Mouse (Mus musculus) monocyte, adult 5-6 weeks (primary cell): ENCODE data around the gene Daglb. TPM values are rescaled to one million over a fixed set of nuclear protein-coding genes. Genes with fewer than 3 reads are reported as not detected.

Experiments
- ATAC-seq: fragments of 153-309, 156-312 bp; replicated peaks from 2 replicates; pipeline ENCODE4 v1.8.0; 2017; ENCODE audit warnings: mild to moderate bottlenecking; ENCODE audit not compliant: low TSS enrichment, insufficient number of reproducible peaks, severe bottlenecking, poor library complexity, low FRiP score
- total RNA-seq: library from RNA; stranded (forward); fragments of 200-1000, 200-491, 200-594 nt; gene quantifications from 3 replicates; pipeline ENCODE4 v1.2.3, GENCODE M21; 2017

Daglb gene
- total RNA-seq = 25.0 to 39.5 TPM (median 28.8 TPM) in 3 replicates

DNA sequence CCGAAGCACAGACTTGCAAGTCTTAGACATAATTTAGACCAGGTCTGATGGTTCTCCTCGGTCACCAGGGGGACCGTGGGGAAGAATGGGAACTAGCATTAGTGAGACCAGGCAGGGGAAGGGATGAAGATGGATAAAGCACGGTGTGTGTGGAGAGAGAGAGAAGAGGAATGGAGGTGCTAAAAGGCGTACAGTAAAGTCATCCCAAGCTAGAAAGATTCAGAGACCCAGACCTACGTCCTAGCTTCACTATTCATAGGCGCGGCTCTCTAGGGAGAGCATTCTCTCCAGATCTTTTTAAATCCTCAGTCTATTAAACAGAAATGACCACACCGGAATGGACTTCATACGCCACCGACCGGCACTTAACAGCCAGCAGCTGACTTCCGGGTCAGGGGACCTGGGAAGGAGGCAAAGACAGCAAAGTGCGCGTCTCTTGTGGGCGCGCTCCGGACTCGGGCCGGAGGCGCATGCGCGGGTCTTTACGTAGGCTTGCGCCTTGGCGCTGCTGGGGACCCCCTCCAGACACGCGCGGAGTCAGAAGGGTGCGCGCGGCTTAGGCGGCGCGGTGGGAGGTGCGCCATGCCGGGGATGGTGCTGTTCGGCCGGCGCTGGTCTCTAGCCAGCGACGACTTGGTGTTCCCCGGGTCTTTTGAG lies at the start of gene Daglb:
Daglb (plus strand) TSS at position 485 of the 657 bp plus-strand sequence.
- peak; percentile 87 for ATAC-seq

DNA sequence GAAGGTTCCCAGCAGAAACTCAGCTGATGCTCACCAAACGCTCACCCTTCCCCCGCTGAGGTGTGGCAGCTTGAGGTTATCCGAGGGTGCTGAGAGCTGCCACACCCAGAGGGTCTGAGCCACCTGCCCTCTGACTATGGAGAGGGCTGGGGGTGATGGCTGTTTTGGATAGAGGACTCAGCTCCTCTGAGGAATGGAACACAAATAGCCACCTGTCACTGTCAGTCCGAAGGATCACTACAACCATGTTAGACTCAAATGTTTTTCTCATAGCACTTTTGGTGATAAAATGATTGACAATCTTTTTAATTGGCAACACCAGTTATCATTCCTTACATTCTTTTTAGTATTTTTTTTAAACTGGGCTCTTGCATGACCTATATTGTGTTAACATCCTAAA lies 42.9 kb upstream of the Daglb start:
- ATAC-seq = no peak

DNA sequence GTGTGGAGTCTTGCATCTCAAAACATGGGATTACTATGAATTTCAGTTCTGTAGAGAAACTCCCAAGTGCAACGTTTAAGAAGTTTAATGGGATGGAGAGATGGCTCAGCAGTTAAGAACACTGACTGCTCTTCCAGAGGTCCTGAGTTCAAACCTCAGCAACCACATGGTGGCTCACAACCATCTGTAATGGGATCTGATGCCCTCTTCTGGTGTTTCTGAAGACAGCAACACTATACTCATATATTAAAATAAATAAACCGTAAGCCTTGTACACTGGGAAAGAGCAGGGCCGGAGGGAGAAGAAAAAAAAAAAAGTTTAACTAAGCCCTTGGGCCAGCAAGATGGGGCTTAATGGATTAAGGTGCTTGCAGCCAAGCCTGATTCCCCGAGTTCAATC lies 41.4 kb upstream of the Daglb start:
- no peak for ATAC-seq

DNA sequence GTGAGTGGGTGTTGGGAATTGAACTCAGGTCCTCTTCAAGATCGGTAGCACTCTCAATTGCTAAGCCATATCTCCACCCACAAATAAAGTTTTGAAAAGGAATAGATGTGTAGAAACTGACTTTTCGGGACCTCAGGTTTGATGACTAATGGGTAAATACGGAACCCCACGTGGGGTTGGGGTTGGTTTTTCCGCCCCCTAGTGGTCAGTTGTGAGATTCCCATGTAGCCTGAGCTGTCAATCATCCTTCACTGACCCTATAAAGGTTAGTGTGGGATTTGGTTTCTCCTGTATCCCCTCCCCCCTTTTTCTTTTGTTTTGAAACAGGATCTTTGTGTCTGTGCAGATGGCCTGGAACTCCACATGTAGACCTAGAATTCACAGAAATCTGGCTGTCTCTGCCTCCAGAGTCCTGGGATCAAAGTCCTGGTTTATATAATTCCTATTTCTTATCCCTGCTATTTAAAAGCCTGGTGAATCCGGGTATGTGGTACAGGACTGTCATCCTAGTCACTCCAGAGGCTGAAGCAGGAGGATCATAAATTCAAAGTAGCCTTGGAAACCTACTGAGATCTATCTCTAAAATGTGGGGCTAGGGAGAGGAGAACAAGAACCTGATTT lies 40.4 kb upstream of the Daglb start:
- peak; percentile 92 for ATAC-seq

DNA sequence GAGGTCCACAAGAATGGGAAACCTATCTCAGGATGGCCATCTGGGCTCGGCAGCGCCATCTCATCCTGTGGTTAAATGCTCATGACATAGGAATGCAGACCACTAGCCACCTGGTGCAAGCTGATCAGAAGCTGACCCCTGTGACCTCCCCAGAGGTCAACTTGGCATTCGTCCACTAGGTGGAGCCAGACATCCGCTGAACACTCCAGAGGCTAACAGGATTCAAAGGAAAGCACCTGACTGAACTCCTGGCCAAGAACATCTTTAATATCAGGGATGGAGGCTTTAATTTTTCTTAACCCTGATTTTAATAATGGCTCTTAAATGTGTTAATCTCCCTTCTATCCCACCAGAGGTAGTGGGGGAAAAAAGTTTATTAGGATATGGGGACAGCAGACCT lies 30.0 kb upstream of the Daglb start:
- ATAC-seq = peak; percentile 90

DNA sequence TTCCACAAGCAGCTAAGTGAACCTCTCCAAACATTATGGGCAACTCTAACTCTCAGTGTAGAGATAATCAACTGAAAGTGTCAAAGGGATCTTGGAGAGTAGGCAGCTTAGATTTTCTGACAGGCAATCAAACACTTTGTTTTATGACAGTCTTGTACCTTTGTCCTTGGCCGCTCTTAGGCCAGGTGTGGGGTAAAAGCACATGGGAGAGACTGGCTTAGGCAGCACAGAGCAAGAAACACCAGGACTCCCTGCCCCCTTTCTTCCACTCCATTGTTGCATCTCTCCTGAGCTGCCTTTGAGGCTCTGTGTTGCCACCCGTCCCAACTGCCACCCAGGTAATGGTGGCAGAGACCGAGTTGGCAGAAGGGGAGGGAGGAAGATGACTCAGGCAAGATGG lies 23.1 kb upstream of the Daglb start:
- no peak for ATAC-seq

DNA sequence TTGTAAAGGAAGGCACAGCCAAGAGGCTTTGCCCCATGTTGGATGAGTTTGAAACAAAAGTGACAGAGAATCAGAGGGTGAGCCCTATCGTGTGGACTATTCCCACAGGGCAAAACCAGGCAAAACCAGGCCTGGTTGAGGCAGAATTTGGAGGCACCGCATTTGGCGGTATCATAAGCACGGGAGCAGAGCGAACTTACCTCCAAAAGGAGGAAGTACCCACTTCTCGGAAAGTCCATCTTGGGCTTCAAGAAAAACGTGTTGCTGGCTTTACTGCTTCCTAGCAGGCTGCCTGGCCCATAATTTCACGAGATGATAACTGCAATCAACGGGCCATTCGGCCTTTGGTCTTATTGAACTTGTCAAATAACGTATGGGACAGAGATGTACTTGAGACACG lies 22.6 kb upstream of the Daglb start:
- no peak for ATAC-seq

DNA sequence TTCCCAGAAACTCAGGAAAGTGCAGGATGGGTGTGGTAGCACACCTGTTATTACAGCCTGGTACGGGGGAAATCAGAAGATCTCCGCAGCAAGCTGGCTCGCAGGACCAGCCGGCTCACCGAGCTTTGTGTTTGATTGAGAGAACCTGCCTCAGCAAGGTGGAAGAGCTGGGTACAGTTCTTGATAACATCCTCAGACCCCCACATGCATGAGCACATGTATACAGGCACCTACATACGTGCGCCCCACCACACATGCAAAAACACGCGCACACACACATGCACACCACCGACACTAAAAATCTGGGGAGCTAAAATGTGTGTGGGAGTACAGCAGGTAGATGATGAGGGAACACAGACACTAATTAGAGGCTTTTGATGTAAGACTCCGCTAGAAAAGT lies 713 bp upstream of the Daglb start:
- no peak for ATAC-seq

DNA sequence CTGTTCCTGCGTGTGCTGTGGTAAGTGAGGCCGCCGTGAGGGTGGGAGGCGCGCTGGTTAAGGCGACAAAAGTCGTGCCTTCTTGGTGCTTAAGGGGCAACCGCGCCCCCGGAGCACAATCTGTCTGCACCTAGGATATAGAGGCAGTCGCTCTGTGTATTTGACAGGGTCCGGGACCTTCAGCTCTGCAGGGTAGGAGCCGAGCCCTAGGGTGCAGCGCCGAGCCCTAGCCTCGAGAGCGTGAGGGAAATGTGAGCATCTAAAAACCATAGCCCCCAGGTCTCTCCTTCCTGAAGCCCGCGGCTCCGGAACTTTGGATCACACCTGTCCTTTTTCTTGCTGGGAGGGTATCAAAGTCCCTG lies 354 bp downstream of the Daglb start:
- 0 out of 2 replicates have a peak, but pooled peaks have one; percentile 14 for ATAC-seq

DNA sequence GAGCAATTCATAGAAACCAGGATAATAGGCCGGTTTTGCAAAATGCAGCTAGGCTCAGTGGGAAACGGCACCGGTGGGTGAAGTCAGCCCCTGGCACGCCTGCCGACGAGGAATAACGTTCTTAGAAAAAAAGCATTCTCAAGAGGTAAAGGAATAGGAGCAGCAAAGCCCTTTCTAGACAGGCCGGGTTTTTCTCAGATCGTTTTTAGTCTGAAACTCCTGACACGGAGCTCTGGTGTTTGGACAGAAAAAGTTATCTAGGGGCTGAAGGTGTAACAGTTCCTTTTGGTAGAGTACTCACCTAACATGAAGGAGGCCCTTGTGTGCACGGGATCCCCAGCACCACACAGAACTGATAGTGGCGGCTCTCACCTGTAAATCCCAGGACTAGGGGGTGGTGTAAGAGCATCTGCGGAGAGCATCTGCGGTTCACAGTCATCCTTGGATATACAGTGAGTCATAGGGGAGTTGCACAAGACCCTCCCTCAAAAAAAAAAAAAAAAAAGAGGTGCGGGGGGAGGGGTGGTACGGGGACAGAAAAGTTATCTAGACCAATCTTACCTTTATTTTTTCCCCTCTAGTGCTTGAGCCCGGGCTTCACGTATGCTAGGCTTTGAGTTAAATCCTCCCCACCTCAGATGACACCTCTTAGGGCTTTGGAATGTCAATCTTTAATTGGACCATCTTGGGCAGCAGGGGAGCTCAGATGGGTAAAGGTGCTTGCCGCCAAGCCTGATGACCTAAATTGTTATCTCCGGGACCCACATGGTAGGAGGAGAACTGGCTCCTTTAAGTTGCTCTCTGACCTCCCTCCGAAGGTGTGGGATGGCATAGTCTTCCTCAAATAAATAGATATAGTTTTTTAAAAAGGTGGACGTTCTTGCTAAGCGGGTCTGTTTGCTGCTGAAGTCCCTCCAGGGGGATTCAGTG lies 1.0 kb downstream of the Daglb start:
- ATAC-seq = no peak

DNA sequence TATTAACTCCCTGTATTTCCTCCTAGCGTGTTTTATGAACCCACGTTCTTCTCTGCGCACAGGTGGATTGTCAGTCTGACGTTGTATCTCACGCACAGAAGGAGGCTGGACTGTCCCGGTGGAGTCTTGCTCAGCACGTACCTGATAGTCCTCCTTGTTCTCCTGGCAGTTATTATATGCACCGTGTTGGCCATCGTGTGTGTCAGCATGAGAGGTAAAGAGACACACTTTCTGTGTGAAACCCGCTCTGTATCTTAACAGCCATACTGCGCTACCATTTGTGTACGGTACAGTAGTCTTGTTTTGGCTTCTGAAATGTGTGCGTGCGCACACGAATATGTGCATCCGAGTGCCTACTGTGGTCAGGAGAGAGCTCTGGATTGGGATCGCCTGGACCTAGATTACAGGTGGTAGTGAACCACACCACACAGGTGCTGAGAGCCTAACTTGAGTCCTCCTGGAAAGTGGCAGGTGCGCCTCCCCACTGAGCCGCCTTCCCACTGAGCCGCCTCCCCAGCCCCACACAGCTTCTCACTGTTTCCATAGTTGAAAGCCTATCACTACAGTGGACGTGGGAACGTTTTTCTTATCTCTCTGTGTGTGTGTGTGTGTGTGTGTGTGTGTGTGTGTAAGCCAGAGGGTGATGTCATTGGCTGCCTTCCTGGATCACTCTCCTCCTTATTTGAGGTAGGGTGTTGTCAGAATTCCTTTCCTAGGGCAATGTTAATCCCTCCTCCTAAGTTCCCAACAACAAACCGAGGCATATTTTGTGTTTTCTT lies 2.7 kb downstream of the Daglb start:
- ATAC-seq = no peak

DNA sequence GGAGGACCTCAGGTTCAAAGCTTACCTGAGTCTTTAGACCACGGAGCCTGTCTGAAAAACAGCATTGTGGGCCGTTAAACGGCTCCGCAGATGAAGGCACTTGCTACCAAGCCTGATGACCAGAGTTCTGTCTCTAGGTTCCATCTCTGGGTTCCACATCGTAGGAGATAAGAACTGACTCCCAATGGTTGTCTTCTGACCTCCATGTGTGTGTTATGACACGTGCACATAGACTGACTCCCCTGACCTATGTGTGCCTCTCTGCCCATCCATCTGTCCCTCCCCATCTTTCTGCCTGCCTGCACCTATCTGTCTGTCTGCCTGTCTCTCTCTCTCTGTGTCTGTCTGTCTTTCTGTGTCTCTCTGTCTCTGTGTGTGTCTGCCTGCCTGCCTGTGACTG lies 3.5 kb downstream of the Daglb start:
- no peak for ATAC-seq

DNA sequence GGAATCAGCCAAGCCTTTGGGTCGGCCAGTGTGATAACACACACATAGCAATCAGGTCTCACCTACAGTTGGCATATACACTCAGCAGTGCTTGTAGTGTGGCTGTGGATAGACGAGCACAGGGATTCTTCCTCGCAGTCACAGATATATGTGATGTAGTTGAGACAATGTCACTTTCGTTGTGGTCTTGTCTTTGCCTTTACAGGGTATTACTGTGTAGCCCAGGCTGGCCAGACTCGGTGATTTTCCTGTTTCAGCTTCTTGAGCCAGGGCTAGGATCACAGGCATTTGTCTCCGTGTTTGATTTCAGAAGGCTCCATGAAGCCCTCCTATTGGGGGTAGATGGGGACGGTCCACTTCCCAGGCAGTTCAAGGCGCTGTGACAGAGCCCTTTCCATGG lies 5.2 kb downstream of the Daglb start:
- ATAC-seq = no peak

DNA sequence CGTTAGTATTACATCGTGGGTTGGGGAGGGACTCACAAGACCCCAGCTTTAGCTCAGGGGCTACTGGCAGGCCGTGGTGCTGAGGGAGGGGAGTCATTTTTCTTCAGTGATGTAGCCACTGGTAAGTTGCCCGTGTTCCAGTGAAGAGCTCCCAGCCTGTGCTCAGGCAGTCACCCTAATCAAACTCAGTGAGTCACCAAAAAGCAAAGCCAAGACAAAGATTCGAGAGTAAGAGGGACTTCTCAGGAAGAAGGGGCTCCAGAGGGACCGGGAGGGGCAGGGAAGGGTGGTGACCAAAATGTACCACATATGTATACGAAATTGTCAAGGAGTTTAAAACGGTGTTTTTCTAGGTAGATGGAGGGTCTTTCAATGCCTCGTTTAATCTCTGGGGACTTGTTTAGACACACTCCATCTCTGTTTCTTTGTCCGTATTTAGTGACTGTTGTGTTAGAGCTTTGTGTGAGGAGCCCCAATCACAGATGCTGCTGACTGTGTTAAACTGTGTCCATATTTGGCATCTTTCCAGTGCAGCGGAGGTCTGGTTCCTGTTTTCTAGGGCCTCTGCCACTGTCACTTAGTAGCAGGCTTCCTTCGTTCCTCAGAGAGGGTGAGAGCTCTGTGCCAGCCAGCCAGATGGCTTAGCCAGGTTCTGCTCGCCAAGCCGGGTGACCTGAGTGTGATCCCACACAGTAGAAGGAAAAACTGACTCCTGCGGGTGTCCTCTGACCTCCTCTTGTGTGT lies 6.2 kb downstream of the Daglb start:
- peak; percentile 71 for ATAC-seq

DNA sequence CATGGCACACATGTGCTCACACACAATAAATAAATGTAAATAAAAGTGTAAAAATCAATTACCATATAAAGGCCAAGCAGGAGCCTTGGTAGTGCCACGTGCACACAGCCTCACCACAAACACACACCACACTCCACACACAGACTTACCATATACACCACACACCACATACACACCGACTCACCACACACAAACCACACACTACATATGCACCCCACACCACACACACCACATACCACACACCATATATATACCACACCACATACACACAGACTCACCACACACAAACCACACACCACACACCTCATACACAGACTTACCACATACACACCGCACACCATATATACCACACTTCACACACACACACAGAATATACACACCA lies 6.8 kb downstream of the Daglb start:
- no peak for ATAC-seq

DNA sequence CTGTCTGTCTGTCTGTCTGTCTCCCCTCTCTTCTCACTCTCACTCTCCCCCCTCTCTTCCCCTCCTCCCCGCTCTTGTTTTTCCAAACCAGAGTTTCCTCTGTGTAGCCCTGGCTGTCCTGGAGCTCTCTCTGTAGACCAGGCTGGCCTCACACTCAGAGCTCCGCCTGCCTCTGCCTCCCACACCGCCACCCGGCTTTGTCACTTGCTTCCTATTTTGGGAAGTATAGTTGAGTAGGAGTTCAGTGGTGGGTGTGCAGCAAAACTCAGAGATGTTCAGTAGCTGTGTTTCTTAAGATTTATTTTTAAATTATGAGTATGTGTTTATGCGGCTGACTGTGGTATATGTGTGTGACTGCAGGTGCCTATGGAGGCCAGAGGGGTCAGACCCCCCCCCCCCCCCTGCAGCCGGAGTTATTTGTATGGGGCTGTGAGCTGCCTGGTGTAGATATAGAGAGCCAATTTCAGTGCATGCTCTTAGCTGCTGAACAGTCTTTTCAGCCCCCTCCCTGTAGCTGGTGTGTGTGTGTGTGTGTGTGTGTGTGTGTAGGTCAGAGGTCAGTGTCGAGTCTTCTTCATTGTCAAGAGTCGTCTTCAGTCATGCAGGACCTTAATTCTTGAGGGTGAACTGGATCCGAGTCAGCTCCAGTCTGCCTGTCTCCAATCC lies 7.7 kb downstream of the Daglb start:
- ATAC-seq = no peak

DNA sequence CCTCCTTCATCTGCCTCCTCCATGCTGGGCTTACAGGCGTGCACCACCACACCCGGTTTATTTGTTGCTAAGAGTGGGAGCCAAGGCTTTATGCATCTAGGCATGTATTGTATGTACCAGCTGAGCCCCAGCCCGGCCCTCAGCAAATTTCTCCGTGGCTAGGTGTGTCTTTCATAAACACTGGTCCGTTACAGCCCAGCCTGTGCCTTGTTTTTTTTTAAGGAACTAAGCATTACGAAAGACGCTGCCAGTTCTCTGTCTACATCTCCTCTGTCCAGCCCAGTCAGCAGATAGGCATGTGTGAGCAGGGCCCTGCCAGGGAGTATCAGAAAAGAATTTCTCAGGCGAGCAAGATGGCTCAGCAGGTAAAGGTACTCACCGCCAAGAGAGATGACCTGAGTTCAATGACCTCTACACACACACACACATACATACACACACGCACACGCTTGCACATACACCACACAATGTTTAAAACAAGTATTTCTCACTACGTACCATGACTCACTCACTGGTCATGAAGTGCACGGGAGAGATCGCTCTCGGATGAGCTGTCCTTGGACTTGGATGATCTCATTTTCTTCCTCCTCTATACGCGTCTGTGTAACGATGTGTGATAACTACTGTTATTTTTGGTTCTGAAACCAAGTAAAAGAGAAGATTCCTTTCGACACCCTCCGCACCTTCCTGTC lies 10.9 kb downstream of the Daglb start:
- peak; percentile 74 for ATAC-seq
